Mouse (Mus musculus): ENCODE data around the gene Crabp2.

The Crabp2 gene

GRCm38 (mm10) chr3:87985505-87986320, 37.2 kb downstream of the Crabp2 start:
- DNase-seq (ENCODE audit: low read depth), result no peak

- DNase-seq (ENCODE audit: low read depth), result peak; percentile 90
Observed at GRCm38 (mm10) chr3:87986868-87987267, 38.4 kb downstream of the Crabp2 start.

- peak; percentile 50 for DNase-seq (ENCODE audit: low read depth)
Observed at GRCm38 (mm10) chr3:87987633-87988032, 39.2 kb downstream of the Crabp2 start.

GRCm38 (mm10) chr3:87988068-87988467, 39.6 kb downstream of the Crabp2 start:
- DNase-seq (ENCODE audit: low read depth), result no peak

GRCm38 (mm10) chr3:87989935-87990334, 41.5 kb downstream of the Crabp2 start:
- no peak for DNase-seq (ENCODE audit: low read depth)

GRCm38 (mm10) chr3:87993436-87993835, 45.0 kb downstream of the Crabp2 start:
- no peak for DNase-seq (ENCODE audit: low read depth)

- no peak for DNase-seq (ENCODE audit: low read depth)
Observed at GRCm38 (mm10) chr3:87995331-87995730, 46.9 kb downstream of the Crabp2 start.

GRCm38 (mm10) chr3:87996401-87996800, 47.9 kb downstream of the Crabp2 start:
- DNase-seq (ENCODE audit: low read depth), result no peak

- no peak for DNase-seq (ENCODE audit: low read depth)
Observed at GRCm38 (mm10) chr3:87996971-87997614, 48.6 kb downstream of the Crabp2 start.

- no peak for DNase-seq (ENCODE audit: low read depth)
Observed at GRCm38 (mm10) chr3:87998747-87999146, 50.3 kb downstream of the Crabp2 start.

GRCm38 (mm10) chr3:87999243-87999895, 50.9 kb downstream of the Crabp2 start:
- no peak for DNase-seq (ENCODE audit: low read depth)

GRCm38 (mm10) chr3:88000181-88000580, 51.7 kb downstream of the Crabp2 start, which contains the start of gene Bcan:
Gene Bcan (minus strand): TSS chr3:88000230.
- no peak for DNase-seq (ENCODE audit: low read depth)

GRCm38 (mm10) chr3:88000816-88001595, 52.5 kb downstream of the Crabp2 start:
- no peak for DNase-seq (ENCODE audit: low read depth)

- DNase-seq (ENCODE audit: low read depth), result no peak
Observed at GRCm38 (mm10) chr3:88002291-88002976, 54.0 kb downstream of the Crabp2 start.

All from c-Kit-positive CD71-positive TER-119-negative erythroid progenitor cells, embryonic 14.5 days (primary cell).